In the genomic region with DNA sequence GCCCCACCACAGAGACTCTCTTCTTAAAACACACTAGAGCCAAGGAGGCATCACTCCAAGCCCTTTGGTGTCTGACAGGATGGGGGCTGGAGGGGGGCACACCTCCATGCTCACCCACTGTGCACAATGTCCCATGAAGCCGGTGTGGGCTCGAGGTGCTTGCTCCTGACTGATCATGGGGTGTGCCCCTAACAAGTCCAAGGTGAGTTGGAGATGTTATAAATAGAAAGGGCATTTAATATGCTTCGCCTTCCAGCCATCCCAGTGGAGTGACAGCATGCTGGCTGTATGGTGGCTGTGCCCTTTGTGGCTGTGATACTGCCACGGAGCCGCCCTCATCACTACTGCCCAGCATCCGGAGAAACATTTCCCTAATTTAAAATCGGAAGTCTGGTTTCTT, we compare ENCODE assay signal across 25 mouse cellular contexts.
"Had no signal": no experiment of that assay in that cellular context is flagged by ENCODE, and none has a peak within 500 bp of the region (broad histone marks: within the 10 kb centered on the region; RNA-seq: fewer than 3 reads in every experiment).

No protein-coding gene starts in this region.

- H3K9ac ChIP-seq: heart, embryonic 13.5 days; heart, embryonic 15.5 days; hindbrain, embryonic 12.5 days; hindbrain, embryonic 14.5 days; intestine, embryonic 15.5 days; limb, embryonic 12.5 days; liver, embryonic 13.5 days; liver, embryonic 15.5 days had no signal

- H3K4me3 ChIP-seq: heart, embryonic 13.5 days; heart, embryonic 15.5 days; hindbrain, embryonic 10.5 days; hindbrain, embryonic 12.5 days; intestine, embryonic 15.5 days; layer of hippocampus, adult 2 months; left cerebral cortex, adult 2 months; limb, embryonic 10.5 days; limb, embryonic 12.5 days; liver, embryonic 13.5 days; liver, embryonic 15.5 days had no signal

- H3K36me3 ChIP-seq: heart, embryonic 13.5 days; heart, embryonic 15.5 days; hindbrain, embryonic 10.5 days; hindbrain, embryonic 12.5 days; intestine, embryonic 15.5 days; limb, embryonic 10.5 days; limb, embryonic 12.5 days; liver, embryonic 13.5 days; liver, embryonic 15.5 days had no signal

- DNase-seq: gastrocnemius, postnatal 14 days; kidney, adult 18-20 months; kidney, adult 8-10 months; kidney, postnatal 10 days; kidney, postnatal 25 days; kidney, postnatal 4 days; liver; liver, embryonic 13.5 days had no signal

- H3K27ac ChIP-seq: heart, embryonic 13.5 days; heart, embryonic 15.5 days; hindbrain, embryonic 10.5 days; hindbrain, embryonic 12.5 days; hindbrain, embryonic 14.5 days; intestine, embryonic 15.5 days; layer of hippocampus, adult 2 months; left cerebral cortex, adult 2 months; limb, embryonic 10.5 days; limb, embryonic 12.5 days; liver, embryonic 13.5 days; liver, embryonic 15.5 days had no signal

- H3K9me3 ChIP-seq: heart, embryonic 13.5 days; heart, embryonic 15.5 days; hindbrain, embryonic 10.5 days; hindbrain, embryonic 12.5 days; intestine, embryonic 15.5 days; limb, embryonic 10.5 days; limb, embryonic 12.5 days; liver, embryonic 13.5 days; liver, embryonic 15.5 days had no signal

- H3K27me3 ChIP-seq: heart, embryonic 13.5 days; hindbrain, embryonic 12.5 days; intestine, embryonic 15.5 days; liver, embryonic 15.5 days had no signal

- ATAC-seq: forebrain, embryonic 16.5 days; hindbrain, embryonic 16.5 days; inflammation-experienced regulatory T-cells, adult 6 months; intestine, embryonic 15.5 days; intestine, postnatal 0 days had no signal

- H3K4me2 ChIP-seq: heart, embryonic 11.5 days; heart, embryonic 13.5 days; heart, embryonic 15.5 days; hindbrain, embryonic 12.5 days; hindbrain, embryonic 14.5 days; intestine, embryonic 15.5 days; limb, embryonic 12.5 days; liver, embryonic 11.5 days; liver, embryonic 13.5 days; liver, embryonic 15.5 days had no signal
